Mouse (Mus musculus): ENCODE data around the gene Wdr20rt.
"Not testable (repeated sequence)": the region's sequence is repeated elsewhere in the genome, so short reads cannot be mapped to it uniquely, and the experiment has no call there.

DNA sequence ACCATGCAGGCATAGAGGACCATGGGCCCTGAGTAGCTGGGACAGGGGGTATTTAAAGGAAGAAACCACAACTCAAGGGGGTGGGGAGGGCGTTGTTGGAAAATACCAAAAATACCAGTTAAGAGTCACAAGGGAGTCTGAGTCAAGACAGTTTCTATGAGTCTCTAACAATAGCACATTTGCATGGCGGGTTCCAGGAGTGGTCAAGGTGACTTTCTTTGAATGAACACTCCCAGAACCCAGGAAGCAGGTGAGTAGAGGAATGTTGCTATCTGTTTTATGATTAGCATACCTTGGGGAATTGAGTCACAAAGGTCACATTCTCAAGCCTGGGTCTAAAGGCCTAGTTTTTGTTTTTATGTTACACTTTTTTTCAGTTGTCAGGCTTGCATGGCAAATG, 7.5 kb downstream of the Wdr20rt start:
- not testable (repeated sequence) for TF ChIP-seq CTCF (IDR thresholded peaks at IDR 0.05; ENCODE audit: insufficient read depth, low read length); POLR2A (IDR thresholded peaks at IDR 0.05; ENCODE audit: borderline replicate concordance, extremely low read depth, low read depth, low read length)

Measured in lung, adult 2 months (tissue).